ENCODE assay signal across 11 mouse cellular contexts in genomic region chr3:104662007-104662406, GRCm38 (mm10). TPM values are rescaled to one million over a fixed set of nuclear protein-coding genes. Genes with fewer than 3 reads are reported as not detected.
DNase-seq lines count a peak whose midpoint lies in the region; ATAC-seq lines count a peak whose summit lies in the region.
"Had no signal": no experiment of that assay in that cellular context is flagged by ENCODE, and none has a peak within 500 bp of the region (broad histone marks: within the 10 kb centered on the region; RNA-seq: fewer than 3 reads in every experiment).

No protein-coding gene starts in this region.

- H3K4me1 ChIP-seq in heart, embryonic 13.5 days, result peaks cover 33% of the 10 kb centered on the region
- H3K4me1 ChIP-seq in kidney, embryonic 16.5 days (ENCODE audit: insufficient read depth, low read length), result peaks cover 9% of the 10 kb centered on the region
- H3K4me1 ChIP-seq in forebrain, embryonic 14.5 days (ENCODE audit: control insufficient read depth, insufficient read depth, low read length), result no peaks in the 10 kb centered on the region
- 0 out of 2 replicates have a peak, but pooled peaks cover 3% of the 10 kb centered on the region for H3K4me1 ChIP-seq in midbrain, embryonic 10.5 days

- H3K9ac ChIP-seq in heart, embryonic 13.5 days, result peak overlapping the region; percentile 1; the same call in 1 of the 2 replicates
- no peak overlapping the region for H3K9ac ChIP-seq in kidney, embryonic 16.5 days (replicated peaks; ENCODE audit: low read length)
- H3K9ac ChIP-seq in forebrain, embryonic 14.5 days (ENCODE audit: low read length), result no peak overlapping the region

- WGBS in heart, embryonic 13.5 days, result 44% methylated on average over 4 of the region's 4 CpGs
- WGBS in kidney, embryonic 16.5 days, result 61% methylated on average over 4 of the region's 4 CpGs
- 28% methylated on average over 4 of the region's 4 CpGs for WGBS in forebrain, embryonic 14.5 days
- WGBS in midbrain, embryonic 10.5 days, result 46% methylated on average over 4 of the region's 4 CpGs

- H3K27me3 ChIP-seq in heart, embryonic 13.5 days (replicated peaks), result no peaks in the 10 kb centered on the region
- H3K27me3 ChIP-seq in kidney, embryonic 16.5 days (ENCODE audit: insufficient read depth, low read length), result no peaks in the 10 kb centered on the region
- no peaks in the 10 kb centered on the region for H3K27me3 ChIP-seq in forebrain, embryonic 14.5 days (replicated peaks; ENCODE audit: control insufficient read depth, insufficient read depth, low read length)
- no peaks in the 10 kb centered on the region for H3K27me3 ChIP-seq in midbrain, embryonic 10.5 days (ENCODE audit: low read depth, poor library complexity, severe bottlenecking)

- intact Hi-C loops in left cerebral cortex, postnatal 4 days (cut with DNase I), result no loop called here
- intact Hi-C loops in left cerebral cortex, postnatal 10 days (cut with DNase I), result no loop called here

- ATAC-seq in heart, embryonic 13.5 days (ENCODE audit: extremely low read depth, insufficient number of reproducible peaks, low FRiP score, low TSS enrichment), result no peak
- no peak for ATAC-seq in kidney, embryonic 16.5 days (ENCODE audit: low FRiP score, low TSS enrichment)
- ATAC-seq in forebrain, embryonic 14.5 days, result no peak
- ATAC-seq: activated CD4-positive, CD25-positive, alpha-beta regulatory T cell, adult 4 months; hindbrain, embryonic 16.5 days had no signal

- DNase-seq in left cerebral cortex, postnatal 4 days, result peak; percentile 13
- DNase-seq in left cerebral cortex, postnatal 10 days (ENCODE audit: extremely low spot score in 1 of 2, low spot score in 2 of 2), result no peak
- DNase-seq in lung, postnatal 25 days (ENCODE audit: low spot score), result peak; percentile 31
- DNase-seq in urinary bladder, adult 2 months (ENCODE audit: low spot score), result no peak
- no peak for DNase-seq in forebrain, embryonic 14.5 days (ENCODE audit: low spot score)
- DNase-seq in midbrain, embryonic 10.5 days (ENCODE audit: low spot score), result no peak
- DNase-seq: thymus, postnatal 4 days had no signal

- peaks cover 17% of the 10 kb centered on the region for H3K36me3 ChIP-seq in heart, embryonic 13.5 days
- H3K36me3 ChIP-seq in kidney, embryonic 16.5 days (ENCODE audit: insufficient read depth, low read length), result no peaks in the 10 kb centered on the region
- H3K36me3 ChIP-seq in forebrain, embryonic 14.5 days (ENCODE audit: control insufficient read depth, insufficient read depth, low read length), result no peaks in the 10 kb centered on the region
- peaks cover 9% of the 10 kb centered on the region; the same call in 1 of the 2 replicates for H3K36me3 ChIP-seq in midbrain, embryonic 10.5 days

- H3K4me3 ChIP-seq in heart, embryonic 13.5 days, result no peak overlapping the region
- no peak overlapping the region for H3K4me3 ChIP-seq in kidney, embryonic 16.5 days (ENCODE audit: low read length)
- H3K4me3 ChIP-seq in forebrain, embryonic 14.5 days (ENCODE audit: low read depth, low read length), result no peak overlapping the region
- no peak overlapping the region for H3K4me3 ChIP-seq in midbrain, embryonic 10.5 days

- no peak overlapping the region for H3K4me2 ChIP-seq in heart, embryonic 13.5 days
- no peak overlapping the region for H3K4me2 ChIP-seq in kidney, embryonic 16.5 days (replicated peaks; ENCODE audit: low read depth, low read length)
- H3K4me2 ChIP-seq in forebrain, embryonic 14.5 days (ENCODE audit: low read length), result no peak overlapping the region

- H3K9me3 ChIP-seq in heart, embryonic 13.5 days, result no peaks in the 10 kb centered on the region
- H3K9me3 ChIP-seq in kidney, embryonic 16.5 days (ENCODE audit: low read length), result no peaks in the 10 kb centered on the region
- H3K9me3 ChIP-seq in forebrain, embryonic 14.5 days (replicated peaks; ENCODE audit: control insufficient read depth, low read length), result no peaks in the 10 kb centered on the region
- H3K9me3 ChIP-seq in midbrain, embryonic 10.5 days (replicated peaks), result no peaks in the 10 kb centered on the region

- H3K27ac ChIP-seq in heart, embryonic 13.5 days (replicated peaks), result peak overlapping the region; percentile 68
- H3K27ac ChIP-seq in kidney, embryonic 16.5 days (ENCODE audit: low read length), result peak overlapping the region; percentile 27; the same call in 1 of the 2 replicates
- H3K27ac ChIP-seq in forebrain, embryonic 14.5 days (ENCODE audit: low read depth, low read length), result no peak overlapping the region
- no peak overlapping the region for H3K27ac ChIP-seq in midbrain, embryonic 10.5 days (replicated peaks)

RNA-seq across cellular contexts. Expression of gene Slc16a1, which starts 23.5 kb away (rescaled TPM):
- total RNA-seq in left cerebral cortex, postnatal 4 days (2021), result 10 to 100 TPM; 45.4 to 48.5 TPM
- 10 to 100 TPM; 65.5 to 71.4 TPM for total RNA-seq in left cerebral cortex, postnatal 10 days (2021)
- polyA plus RNA-seq in heart, embryonic 13.5 days (2015; fragmentation: Nextera tagmentation; extraction: Ambion mirVana), result 65.4 and 70.4 TPM in 2 replicates
- polyA plus RNA-seq in kidney, embryonic 16.5 days (2015; fragmentation: Nextera tagmentation; extraction: Ambion mirVana), result 44.0 and 48.7 TPM in 2 replicates
- polyA plus RNA-seq in urinary bladder, adult 2 months (2012; rRNA removed), result 24.7 and 25.4 TPM in 2 replicates
- polyA plus RNA-seq in forebrain, embryonic 14.5 days (2014; fragmentation: Nextera tagmentation; extraction: Ambion mirVana), result 18.1 and 21.2 TPM in 2 replicates
- 32.8 and 44.3 TPM in 2 replicates for polyA plus RNA-seq in midbrain, embryonic 10.5 days (2016; fragmentation: Nextera tagmentation; extraction: Ambion mirVana)

Comparison
In these comparisons a context has a peak if more than half of its experiments do, and no peak if none do; other contexts are left out.
1. DNase-seq: peak in left cerebral cortex, postnatal 4 days (single experiment) and lung, postnatal 25 days (single experiment); none in left cerebral cortex, postnatal 10 days (0 of 2), urinary bladder, adult 2 months (single experiment), forebrain, embryonic 14.5 days (single experiment) and midbrain, embryonic 10.5 days (single experiment).
2. H3K27ac ChIP-seq: peak in heart, embryonic 13.5 days (single experiment) and kidney, embryonic 16.5 days (single experiment); none in forebrain, embryonic 14.5 days (single experiment) and midbrain, embryonic 10.5 days (single experiment).